Mouse (Mus musculus): ENCODE measurements at regions not wholly inside any gene's neighbourhood (a gene's known extent, or its start where the extent isn't known, plus 50 kb on each side); places are given as distances from the start of the nearest gene placed in this dataset.
A peak's percentile ranks its signal among the peaks of the same experiment; 100 is the strongest.

GRCm38 (mm10) chr17:47149662-47150061, 139.3 kb upstream of the Ubr2 start:
- no peaks in the 10 kb centered on the region for H3K27me3 ChIP-seq (ENCODE audit: control insufficient read depth, insufficient read depth, low read length, poor library complexity, severe bottlenecking)
- no peak overlapping the region for H3K4me3 ChIP-seq (ENCODE audit: low read depth, low read length)
- peaks cover 4% of the 10 kb centered on the region for H3K4me1 ChIP-seq (ENCODE audit: control insufficient read depth, insufficient read depth, low read length)
- H3K36me3 ChIP-seq (ENCODE audit: control insufficient read depth, insufficient read depth, low read length, poor library complexity, severe bottlenecking) = no peaks in the 10 kb centered on the region
- H3K9ac ChIP-seq (ENCODE audit: low read depth, poor library complexity, severe bottlenecking) = no peak overlapping the region
- H3K9me3 ChIP-seq (replicated peaks; ENCODE audit: control insufficient read depth, insufficient read depth, low read length, poor library complexity, severe bottlenecking) = no peaks in the 10 kb centered on the region
- no peak overlapping the region for H3K27ac ChIP-seq (ENCODE audit: insufficient read depth, low read length)
- TF ChIP-seq EP300 (IDR thresholded peaks at IDR 0.05; ENCODE audit: insufficient read depth, low read depth, low read length) (no peak), POLR2A (IDR thresholded peaks at IDR 0.05; ENCODE audit: insufficient read depth, low read length) (no peak), CTCF (IDR thresholded peaks at IDR 0.05; ENCODE audit: low read depth, low read length) (no peak)

GRCm38 (mm10) chr17:47149158-47149557, 138.8 kb upstream of the Ubr2 start:
- Histone ChIP-seq H3K4me1 (ENCODE audit: control insufficient read depth, insufficient read depth, low read length) (peaks cover 4% of the 10 kb centered on the region), H3K27me3 (ENCODE audit: control insufficient read depth, insufficient read depth, low read length, poor library complexity, severe bottlenecking) (no peaks in the 10 kb centered on the region), H3K4me3 (ENCODE audit: low read depth, low read length) (no peak overlapping the region), H3K9ac (ENCODE audit: low read depth, poor library complexity, severe bottlenecking) (no peak overlapping the region), H3K27ac (ENCODE audit: insufficient read depth, low read length) (no peak overlapping the region), H3K36me3 (ENCODE audit: control insufficient read depth, insufficient read depth, low read length, poor library complexity, severe bottlenecking) (no peaks in the 10 kb centered on the region), H3K9me3 (replicated peaks; ENCODE audit: control insufficient read depth, insufficient read depth, low read length, poor library complexity, severe bottlenecking) (no peaks in the 10 kb centered on the region)
- TF ChIP-seq EP300 (IDR thresholded peaks at IDR 0.05; ENCODE audit: insufficient read depth, low read depth, low read length) (no peak), POLR2A (IDR thresholded peaks at IDR 0.05; ENCODE audit: insufficient read depth, low read length) (no peak), CTCF (IDR thresholded peaks at IDR 0.05; ENCODE audit: low read depth, low read length) (no peak)

DNA sequence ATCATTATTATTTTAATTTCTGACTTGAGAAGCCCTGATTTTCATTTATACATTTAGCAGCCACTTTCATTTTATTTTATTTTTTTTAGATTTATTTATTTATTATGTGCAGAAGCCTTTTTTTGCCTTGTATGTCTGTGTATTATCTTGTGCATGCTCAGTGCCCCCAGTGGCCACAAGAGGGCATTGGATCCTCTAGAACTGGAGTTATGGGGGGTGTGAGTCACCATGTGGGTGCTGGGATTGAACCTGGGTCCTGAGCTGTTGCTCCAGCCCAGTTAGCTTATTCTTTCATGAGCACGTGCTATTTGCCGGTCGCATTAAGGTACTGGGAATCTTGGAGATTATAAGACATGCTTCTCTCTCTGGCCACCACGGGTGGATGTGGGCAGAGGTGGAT, 136.3 kb upstream of the Ubr2 start:
- no peaks in the 10 kb centered on the region for H3K27me3 ChIP-seq (ENCODE audit: control insufficient read depth, insufficient read depth, low read length, poor library complexity, severe bottlenecking)
- H3K9me3 ChIP-seq (replicated peaks; ENCODE audit: control insufficient read depth, insufficient read depth, low read length, poor library complexity, severe bottlenecking) = no peaks in the 10 kb centered on the region
- H3K27ac ChIP-seq (ENCODE audit: insufficient read depth, low read length) = no peak overlapping the region
- H3K4me3 ChIP-seq (ENCODE audit: low read depth, low read length) = no peak overlapping the region
- no peaks in the 10 kb centered on the region for H3K36me3 ChIP-seq (ENCODE audit: control insufficient read depth, insufficient read depth, low read length, poor library complexity, severe bottlenecking)
- H3K4me1 ChIP-seq (ENCODE audit: control insufficient read depth, insufficient read depth, low read length) = peaks cover 6% of the 10 kb centered on the region
- no peak overlapping the region for H3K9ac ChIP-seq (ENCODE audit: low read depth, poor library complexity, severe bottlenecking)
- TF ChIP-seq EP300 (IDR thresholded peaks at IDR 0.05; ENCODE audit: insufficient read depth, low read depth, low read length) = no peak
- TF ChIP-seq CTCF (IDR thresholded peaks at IDR 0.05; ENCODE audit: low read depth, low read length) = peak; percentile 58
- no peak for TF ChIP-seq POLR2A (IDR thresholded peaks at IDR 0.05; ENCODE audit: insufficient read depth, low read length)

DNA sequence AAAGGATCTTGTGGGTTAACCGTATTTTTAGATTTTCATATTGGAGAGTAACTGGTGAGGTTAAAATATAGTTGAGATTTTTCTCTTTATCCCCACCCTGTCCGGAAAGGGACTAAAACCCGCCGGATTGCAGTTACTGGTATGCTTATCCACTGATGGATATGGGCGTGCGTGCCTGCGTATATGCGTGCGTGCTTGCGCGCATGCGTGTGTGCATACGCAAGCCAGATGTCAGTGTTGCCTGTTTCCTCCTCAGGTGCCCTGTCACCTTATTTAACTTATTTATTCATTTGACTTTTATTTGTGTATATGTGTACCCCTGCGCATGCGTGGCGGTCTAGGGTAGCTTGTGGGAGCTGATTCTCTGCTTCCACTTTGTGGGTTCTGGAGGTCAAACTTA, 135.2 kb upstream of the Ubr2 start:
- Histone ChIP-seq H3K9me3 (replicated peaks; ENCODE audit: control insufficient read depth, insufficient read depth, low read length, poor library complexity, severe bottlenecking) (no peaks in the 10 kb centered on the region), H3K4me1 (ENCODE audit: control insufficient read depth, insufficient read depth, low read length) (peaks cover 6% of the 10 kb centered on the region), H3K36me3 (ENCODE audit: control insufficient read depth, insufficient read depth, low read length, poor library complexity, severe bottlenecking) (no peaks in the 10 kb centered on the region), H3K27ac (ENCODE audit: insufficient read depth, low read length) (no peak overlapping the region), H3K4me3 (ENCODE audit: low read depth, low read length) (no peak overlapping the region), H3K27me3 (ENCODE audit: control insufficient read depth, insufficient read depth, low read length, poor library complexity, severe bottlenecking) (no peaks in the 10 kb centered on the region), H3K9ac (ENCODE audit: low read depth, poor library complexity, severe bottlenecking) (no peak overlapping the region)
- TF ChIP-seq POLR2A (IDR thresholded peaks at IDR 0.05; ENCODE audit: insufficient read depth, low read length) (no peak), CTCF (IDR thresholded peaks at IDR 0.05; ENCODE audit: low read depth, low read length) (no peak)

GRCm38 (mm10) chr17:47144996-47145395, 134.6 kb upstream of the Ubr2 start:
- Histone ChIP-seq H3K27me3 (ENCODE audit: control insufficient read depth, insufficient read depth, low read length, poor library complexity, severe bottlenecking) (no peaks in the 10 kb centered on the region), H3K4me3 (ENCODE audit: low read depth, low read length) (no peak overlapping the region), H3K27ac (ENCODE audit: insufficient read depth, low read length) (no peak overlapping the region), H3K9me3 (replicated peaks; ENCODE audit: control insufficient read depth, insufficient read depth, low read length, poor library complexity, severe bottlenecking) (no peaks in the 10 kb centered on the region), H3K4me1 (ENCODE audit: control insufficient read depth, insufficient read depth, low read length) (peaks cover 6% of the 10 kb centered on the region), H3K9ac (ENCODE audit: low read depth, poor library complexity, severe bottlenecking) (no peak overlapping the region), H3K36me3 (ENCODE audit: control insufficient read depth, insufficient read depth, low read length, poor library complexity, severe bottlenecking) (no peaks in the 10 kb centered on the region)
- TF ChIP-seq CTCF (IDR thresholded peaks at IDR 0.05; ENCODE audit: low read depth, low read length) (no peak), EP300 (IDR thresholded peaks at IDR 0.05; ENCODE audit: insufficient read depth, low read depth, low read length) (no peak), POLR2A (IDR thresholded peaks at IDR 0.05; ENCODE audit: insufficient read depth, low read length) (no peak)

GRCm38 (mm10) chr17:47144460-47144859, 134.1 kb upstream of the Ubr2 start:
- TF ChIP-seq CTCF (IDR thresholded peaks at IDR 0.05; ENCODE audit: low read depth, low read length) = no peak
- TF ChIP-seq EP300 (IDR thresholded peaks at IDR 0.05; ENCODE audit: insufficient read depth, low read depth, low read length) = no peak
- no peak for TF ChIP-seq POLR2A (IDR thresholded peaks at IDR 0.05; ENCODE audit: insufficient read depth, low read length)
- no peak overlapping the region for H3K9ac ChIP-seq (ENCODE audit: low read depth, poor library complexity, severe bottlenecking)
- peaks cover 6% of the 10 kb centered on the region for H3K4me1 ChIP-seq (ENCODE audit: control insufficient read depth, insufficient read depth, low read length)
- H3K9me3 ChIP-seq (replicated peaks; ENCODE audit: control insufficient read depth, insufficient read depth, low read length, poor library complexity, severe bottlenecking) = no peaks in the 10 kb centered on the region
- no peak overlapping the region for H3K27ac ChIP-seq (ENCODE audit: insufficient read depth, low read length)
- no peaks in the 10 kb centered on the region for H3K36me3 ChIP-seq (ENCODE audit: control insufficient read depth, insufficient read depth, low read length, poor library complexity, severe bottlenecking)
- H3K27me3 ChIP-seq (ENCODE audit: control insufficient read depth, insufficient read depth, low read length, poor library complexity, severe bottlenecking) = no peaks in the 10 kb centered on the region
- H3K4me3 ChIP-seq (ENCODE audit: low read depth, low read length) = no peak overlapping the region
